Mouse (Mus musculus) lung, adult 2 months (tissue): ENCODE data around the gene Olfr347.

Experiments used
- CTCF ChIP-seq: fragments of 200-500 bp; IDR thresholded peaks from 2 replicates; pipeline ENCODE4 v1.5.1; 2011; ENCODE audit warnings: mild to moderate bottlenecking, low read length, control low read depth; ENCODE audit not compliant: insufficient read depth
- POLR2A ChIP-seq: fragments of 200-500 bp; IDR thresholded peaks from 2 replicates; pipeline ENCODE4 v1.6.1; 2011; ENCODE audit warnings: low read depth, mild to moderate bottlenecking, control low read depth, low read length, borderline replicate concordance; ENCODE audit errors: extremely low read depth

DNA sequence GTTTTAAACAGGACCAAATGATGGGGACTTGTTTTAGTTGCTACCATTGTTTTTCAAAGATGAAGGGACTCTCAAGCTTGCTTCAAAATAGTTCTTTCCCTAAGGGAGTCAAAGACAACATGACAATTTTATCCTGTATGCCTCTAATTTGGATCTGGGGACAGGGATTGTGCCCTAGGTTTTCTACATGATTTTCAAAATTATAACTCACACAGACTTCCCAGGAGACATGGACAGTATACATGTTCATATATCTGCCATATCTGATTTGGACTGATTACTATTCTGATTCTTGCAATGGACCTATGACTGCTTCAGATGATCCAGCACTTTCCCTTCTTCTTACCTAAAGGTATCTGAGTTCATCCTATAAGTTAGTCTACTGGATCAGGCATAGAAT is at the start of gene Olfr347:
- TF ChIP-seq CTCF, result no peak
- TF ChIP-seq POLR2A, result no peak
